Mouse (Mus musculus): Measurements from ENCODE around the gene Pold1. TPM values are rescaled to one million over a fixed set of nuclear protein-coding genes. Genes with fewer than 3 reads are reported as not detected.

The Pold1 gene
- polyA plus RNA-seq, 1 experiment = 11.1 TPM

DNA sequence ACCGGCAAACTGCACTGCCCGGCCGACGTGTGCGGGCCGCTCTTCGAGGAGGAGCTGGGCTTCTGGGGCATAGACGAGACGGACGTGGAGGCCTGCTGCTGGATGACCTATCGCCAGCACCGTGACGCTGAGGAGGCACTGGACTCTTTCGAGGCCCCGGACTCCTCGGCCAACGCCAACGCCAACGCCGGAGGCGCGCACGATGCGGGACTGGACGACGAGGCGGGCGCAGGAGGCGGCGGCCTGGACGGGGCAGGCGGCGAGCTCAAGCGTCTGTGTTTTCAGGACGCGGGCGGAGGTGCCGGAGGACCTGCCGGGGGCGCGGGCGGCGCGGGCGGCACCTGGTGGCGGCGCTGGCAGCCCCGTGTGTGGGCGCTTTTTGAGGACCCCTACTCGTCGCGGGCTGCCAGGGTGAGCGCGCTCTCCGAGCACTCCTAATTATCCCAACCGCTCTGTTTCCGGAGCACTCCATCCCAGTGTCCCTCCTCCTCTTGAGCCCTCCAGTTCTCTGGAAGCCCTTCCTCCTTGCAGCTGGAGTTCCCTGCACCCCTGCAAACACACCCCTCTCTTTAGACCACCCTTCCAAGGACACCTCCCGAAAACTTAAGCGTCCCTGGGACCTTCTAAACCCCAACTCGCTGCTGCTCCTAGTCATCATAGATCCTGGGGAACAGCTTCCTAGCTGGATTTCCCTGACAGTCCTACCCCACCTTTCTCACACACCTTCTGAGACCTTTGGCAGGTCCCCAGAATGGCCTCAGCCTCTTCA, 42.9 kb upstream of the Pold1 start:
- peaks cover 5% of the 10 kb centered on the region; the same call in 1 of the 2 replicates for H3K4me1 ChIP-seq (ENCODE audit: control insufficient read depth, insufficient read depth, low read length)
- peak overlapping the region; percentile 43 for H3K4me3 ChIP-seq (ENCODE audit: insufficient read depth, low read length)
- peak overlapping the region; percentile 47; the same call in 1 of the 2 replicates for H3K27ac ChIP-seq (ENCODE audit: insufficient read depth, low read length)
- TF ChIP-seq POLR2A (IDR thresholded peaks at IDR 0.05; ENCODE audit: extremely low read depth, insufficient read depth, low read length) (no peak), CTCF (IDR thresholded peaks at IDR 0.05; ENCODE audit: extremely low read depth, insufficient read depth, low read length) (no peak)

DNA sequence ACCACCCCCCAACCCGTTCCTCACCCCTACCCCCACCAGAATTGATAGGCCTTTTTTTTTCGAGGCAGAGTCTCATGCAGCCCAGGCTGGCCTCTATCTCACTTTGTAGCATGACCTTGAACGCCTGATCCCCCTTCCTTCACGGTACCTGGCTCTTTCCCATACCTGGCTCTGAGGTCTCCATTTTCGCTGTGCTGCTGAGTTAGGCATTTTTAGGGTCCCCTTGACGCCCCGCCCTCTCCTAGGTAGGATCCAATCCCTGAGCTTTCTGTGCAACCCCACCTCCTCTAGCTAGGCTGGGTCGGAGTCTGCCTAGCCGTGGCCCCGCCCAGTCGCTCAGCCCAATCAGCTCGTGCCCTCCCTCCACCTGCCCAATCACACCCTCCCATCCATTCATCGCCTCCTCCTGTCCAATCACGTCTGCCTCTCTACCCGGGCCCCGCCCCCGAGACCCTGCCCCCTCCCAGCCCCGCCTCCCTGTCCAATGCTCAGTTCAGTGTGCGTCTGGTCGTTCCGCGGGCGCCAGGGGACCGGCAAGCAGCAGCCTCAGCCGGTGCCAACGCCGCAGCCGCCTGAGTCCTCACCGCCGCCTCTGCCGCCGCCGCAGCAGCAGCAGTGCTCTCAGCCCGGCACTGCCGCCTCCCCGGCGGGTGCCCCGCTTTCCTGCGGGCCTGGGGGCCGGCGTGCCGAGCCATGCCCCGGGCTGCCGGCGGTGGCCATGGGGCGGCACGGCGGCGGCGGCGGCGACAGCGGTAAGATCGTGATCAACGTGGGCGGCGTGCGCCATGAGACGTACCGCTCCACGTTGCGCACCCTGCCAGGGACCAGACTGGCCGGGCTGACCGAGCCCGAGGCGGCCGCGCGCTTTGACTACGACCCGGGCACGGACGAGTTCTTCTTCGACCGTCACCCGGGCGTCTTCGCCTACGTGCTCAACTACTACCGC, 42.0 kb upstream of the Pold1 start, which contains the start of gene Kcnc3:
Gene Kcnc3 (plus strand): TSS at position 263 of the 946 bp plus-strand sequence.
- TF ChIP-seq POLR2A (IDR thresholded peaks at IDR 0.05; ENCODE audit: extremely low read depth, insufficient read depth, low read length) = peak; percentile 73
- TF ChIP-seq CTCF (IDR thresholded peaks at IDR 0.05; ENCODE audit: extremely low read depth, insufficient read depth, low read length) = no peak
- H3K27ac ChIP-seq (ENCODE audit: insufficient read depth, low read length) = peak within 1 kb of the TSS; percentile 47; the same call in 1 of the 2 replicates
- peak within 1 kb of the TSS; percentile 43 for H3K4me3 ChIP-seq (ENCODE audit: insufficient read depth, low read length)
- peaks cover 5% of the 10 kb centered on the region; the same call in 1 of the 2 replicates for H3K4me1 ChIP-seq (ENCODE audit: control insufficient read depth, insufficient read depth, low read length)

GRCm38 (mm10) chr7:44589946-44590345, 41.3 kb upstream of the Pold1 start:
- peaks cover 5% of the 10 kb centered on the region; the same call in 1 of the 2 replicates for H3K4me1 ChIP-seq (ENCODE audit: control insufficient read depth, insufficient read depth, low read length)
- TF ChIP-seq CTCF (IDR thresholded peaks at IDR 0.05; ENCODE audit: extremely low read depth, insufficient read depth, low read length) = no peak
- TF ChIP-seq POLR2A (IDR thresholded peaks at IDR 0.05; ENCODE audit: extremely low read depth, insufficient read depth, low read length) = no peak
- no peak overlapping the region for H3K27ac ChIP-seq (ENCODE audit: insufficient read depth, low read length)
- peak overlapping the region; percentile 43 for H3K4me3 ChIP-seq (ENCODE audit: insufficient read depth, low read length)

DNA sequence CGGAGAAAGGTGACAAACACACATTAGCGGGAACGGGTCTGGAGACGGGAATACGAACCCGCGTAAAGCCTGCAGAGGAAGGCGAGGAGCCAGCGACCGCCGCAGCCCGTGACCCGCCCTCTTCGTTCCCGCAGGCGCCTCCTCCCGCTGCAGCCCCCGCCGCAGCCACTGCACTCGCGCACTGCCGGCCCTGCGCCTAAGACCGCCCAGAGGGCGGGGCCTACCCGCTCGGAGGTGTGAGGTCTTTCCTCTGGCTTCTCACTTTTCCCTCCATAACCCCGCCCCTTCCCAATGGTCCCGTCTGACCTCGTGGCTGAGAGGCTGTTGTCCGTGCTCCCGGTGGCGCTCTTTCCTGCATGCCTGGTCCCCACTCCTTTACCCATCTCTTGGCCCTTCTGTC, 40.5 kb upstream of the Pold1 start:
- Histone ChIP-seq H3K4me1 (ENCODE audit: control insufficient read depth, insufficient read depth, low read length) (peaks cover 4% of the 10 kb centered on the region; the same call in 1 of the 2 replicates), H3K27ac (ENCODE audit: insufficient read depth, low read length) (no peak overlapping the region), H3K4me3 (ENCODE audit: insufficient read depth, low read length) (peak overlapping the region; percentile 43)
- TF ChIP-seq CTCF (IDR thresholded peaks at IDR 0.05; ENCODE audit: extremely low read depth, insufficient read depth, low read length) = no peak

- H3K4me3 ChIP-seq (ENCODE audit: insufficient read depth, low read length) = peak overlapping the region; percentile 43
- H3K27ac ChIP-seq (ENCODE audit: insufficient read depth, low read length) = no peak overlapping the region
- TF ChIP-seq CTCF (IDR thresholded peaks at IDR 0.05; ENCODE audit: extremely low read depth, insufficient read depth, low read length) (no peak), POLR2A (IDR thresholded peaks at IDR 0.05; ENCODE audit: extremely low read depth, insufficient read depth, low read length) (no peak)
- peaks cover 4% of the 10 kb centered on the region; the same call in 1 of the 2 replicates for H3K4me1 ChIP-seq (ENCODE audit: control insufficient read depth, insufficient read depth, low read length)
Observed at GRCm38 (mm10) chr7:44588338-44588737, 39.7 kb upstream of the Pold1 start.

DNA sequence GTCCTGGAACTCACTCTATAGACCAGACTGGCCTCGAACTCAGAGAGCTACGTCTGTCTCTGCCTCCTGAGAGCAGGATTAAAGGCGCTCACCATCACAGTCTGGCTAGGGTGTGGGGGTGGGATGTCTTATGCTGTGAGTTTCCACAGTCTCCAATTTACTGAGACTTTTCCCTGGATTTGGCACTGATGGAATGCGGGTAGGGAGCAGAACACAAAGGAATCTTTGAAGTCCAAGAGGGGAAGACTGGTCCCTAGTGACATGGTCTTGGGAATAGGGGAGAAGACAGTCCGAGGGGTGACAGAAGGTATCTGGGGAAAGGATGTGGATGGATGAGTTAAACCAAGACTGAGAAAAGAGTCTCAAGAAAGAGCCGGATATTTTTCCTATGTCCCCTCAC, 39.0 kb upstream of the Pold1 start:
- Histone ChIP-seq H3K4me3 (ENCODE audit: insufficient read depth, low read length) (peak overlapping the region; percentile 43), H3K4me1 (ENCODE audit: control insufficient read depth, insufficient read depth, low read length) (peaks cover 4% of the 10 kb centered on the region; the same call in 1 of the 2 replicates), H3K27ac (ENCODE audit: insufficient read depth, low read length) (no peak overlapping the region)
- TF ChIP-seq POLR2A (IDR thresholded peaks at IDR 0.05; ENCODE audit: extremely low read depth, insufficient read depth, low read length) = no peak
- no peak for TF ChIP-seq CTCF (IDR thresholded peaks at IDR 0.05; ENCODE audit: extremely low read depth, insufficient read depth, low read length)

- Histone ChIP-seq H3K4me1 (ENCODE audit: control insufficient read depth, insufficient read depth, low read length) (peaks cover 4% of the 10 kb centered on the region; the same call in 1 of the 2 replicates), H3K27ac (ENCODE audit: insufficient read depth, low read length) (no peak overlapping the region), H3K4me3 (ENCODE audit: insufficient read depth, low read length) (peak overlapping the region; percentile 43)
- TF ChIP-seq CTCF (IDR thresholded peaks at IDR 0.05; ENCODE audit: extremely low read depth, insufficient read depth, low read length) (no peak), POLR2A (IDR thresholded peaks at IDR 0.05; ENCODE audit: extremely low read depth, insufficient read depth, low read length) (no peak; the same call in 1 of the 2 replicates)
Observed at GRCm38 (mm10) chr7:44586930-44587329, 38.3 kb upstream of the Pold1 start.

DNA sequence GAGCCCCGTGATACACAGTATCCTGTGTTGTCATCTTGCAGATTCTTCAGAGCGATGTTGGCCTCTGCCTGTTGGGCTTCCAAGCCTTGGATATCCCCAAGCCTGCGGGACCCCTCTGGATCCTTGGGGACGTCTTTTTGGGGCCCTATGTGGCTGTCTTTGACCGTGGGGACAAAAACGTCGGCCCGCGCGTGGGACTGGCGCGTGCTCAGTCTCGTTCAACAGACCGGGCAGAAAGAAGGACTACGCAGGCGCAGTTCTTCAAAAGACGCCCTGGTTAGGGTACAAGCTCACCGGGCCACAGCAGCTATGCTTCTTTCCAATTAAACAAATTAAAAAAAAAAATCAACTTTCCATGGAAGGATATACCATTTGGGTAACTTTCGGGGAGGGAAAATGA, 37.9 kb upstream of the Pold1 start:
- peak overlapping the region; percentile 43 for H3K4me3 ChIP-seq (ENCODE audit: insufficient read depth, low read length)
- TF ChIP-seq CTCF (IDR thresholded peaks at IDR 0.05; ENCODE audit: extremely low read depth, insufficient read depth, low read length) (no peak), POLR2A (IDR thresholded peaks at IDR 0.05; ENCODE audit: extremely low read depth, insufficient read depth, low read length) (no peak; the same call in 1 of the 2 replicates)
- H3K27ac ChIP-seq (ENCODE audit: insufficient read depth, low read length) = no peak overlapping the region
- H3K4me1 ChIP-seq (ENCODE audit: control insufficient read depth, insufficient read depth, low read length) = peaks cover 4% of the 10 kb centered on the region; the same call in 1 of the 2 replicates

- Histone ChIP-seq H3K4me1 (ENCODE audit: control insufficient read depth, insufficient read depth, low read length) (peaks cover 4% of the 10 kb centered on the region; the same call in 1 of the 2 replicates), H3K27ac (ENCODE audit: insufficient read depth, low read length) (no peak overlapping the region), H3K4me3 (ENCODE audit: insufficient read depth, low read length) (no peak overlapping the region)
- no peak for TF ChIP-seq POLR2A (IDR thresholded peaks at IDR 0.05; ENCODE audit: extremely low read depth, insufficient read depth, low read length)
- TF ChIP-seq CTCF (IDR thresholded peaks at IDR 0.05; ENCODE audit: extremely low read depth, insufficient read depth, low read length) = no peak
Observed at GRCm38 (mm10) chr7:44585606-44586005, 37.0 kb upstream of the Pold1 start.

Measured in cortical plate, adult 2 months (tissue).